Mouse (Mus musculus): ENCODE results near the gene Fxyd3. TPM values are rescaled to one million over a fixed set of nuclear protein-coding genes. Genes with fewer than 3 reads are reported as not detected.
A peak's percentile ranks its signal among the peaks of the same experiment; 100 is the strongest.

The Fxyd3 gene
- polyA plus RNA-seq, 1 experiment from 2014 or later = 383 TPM

- ATAC-seq (ENCODE audit: insufficient read depth, low FRiP score, low read depth) = peak; percentile 89
- H3K4me1 ChIP-seq = 0 out of 2 replicates have a peak, but pooled peaks cover 4% of the 10 kb centered on the region
- H3K36me3 ChIP-seq = no peaks in the 10 kb centered on the region
- H3K4me2 ChIP-seq = peak overlapping the region; percentile 42
- no peak overlapping the region for H3K27ac ChIP-seq
- WGBS = 37% methylated on average over 18 of the region's 20 CpGs
- H3K9me3 ChIP-seq = no peaks in the 10 kb centered on the region
- H3K4me3 ChIP-seq (replicated peaks) = peak overlapping the region; percentile 15
- no peak overlapping the region for H3K9ac ChIP-seq
- no peaks in the 10 kb centered on the region for H3K27me3 ChIP-seq (replicated peaks)
Measured at GRCm38 (mm10) chr7:31097583-31098248, 21.2 kb upstream of the Fxyd3 start.

GRCm38 (mm10) chr7:31096892-31097564 lies 20.5 kb upstream of the Fxyd3 start:
- H3K27ac ChIP-seq = no peak overlapping the region
- no peak overlapping the region for H3K4me2 ChIP-seq
- ATAC-seq (ENCODE audit: insufficient read depth, low FRiP score, low read depth) = no peak
- H3K36me3 ChIP-seq = no peaks in the 10 kb centered on the region
- H3K4me3 ChIP-seq (replicated peaks) = no peak overlapping the region
- H3K27me3 ChIP-seq (replicated peaks) = no peaks in the 10 kb centered on the region
- WGBS = 72% methylated on average over 9 of the region's 9 CpGs
- H3K9ac ChIP-seq = no peak overlapping the region
- H3K9me3 ChIP-seq = no peaks in the 10 kb centered on the region
- H3K4me1 ChIP-seq = 0 out of 2 replicates have a peak, but pooled peaks cover 4% of the 10 kb centered on the region

GRCm38 (mm10) chr7:31094774-31095501 lies 18.4 kb upstream of the Fxyd3 start:
- WGBS = 24% methylated on average over 12 of the region's 12 CpGs
- 0 out of 2 replicates have a peak, but pooled peaks cover 4% of the 10 kb centered on the region for H3K4me1 ChIP-seq
- no peak overlapping the region for H3K9ac ChIP-seq
- no peaks in the 10 kb centered on the region for H3K36me3 ChIP-seq
- no peaks in the 10 kb centered on the region for H3K9me3 ChIP-seq
- ATAC-seq (ENCODE audit: insufficient read depth, low FRiP score, low read depth) = no peak
- H3K27me3 ChIP-seq (replicated peaks) = no peaks in the 10 kb centered on the region
- no peak overlapping the region for H3K27ac ChIP-seq
- no peak overlapping the region for H3K4me3 ChIP-seq (replicated peaks)
- H3K4me2 ChIP-seq = no peak overlapping the region

- no peaks in the 10 kb centered on the region for H3K36me3 ChIP-seq
- no peak for ATAC-seq (ENCODE audit: insufficient read depth, low FRiP score, low read depth)
- H3K27me3 ChIP-seq (replicated peaks) = no peaks in the 10 kb centered on the region
- H3K9ac ChIP-seq = no peak overlapping the region
- H3K4me1 ChIP-seq = peaks cover 3% of the 10 kb centered on the region
- no peak overlapping the region for H3K4me2 ChIP-seq
- WGBS = 63% methylated on average over 2 of the region's 2 CpGs
- H3K4me3 ChIP-seq (replicated peaks) = no peak overlapping the region
- no peak overlapping the region for H3K27ac ChIP-seq
- no peaks in the 10 kb centered on the region for H3K9me3 ChIP-seq
Measured at GRCm38 (mm10) chr7:31089721-31090120, 13.2 kb upstream of the Fxyd3 start.

GRCm38 (mm10) chr7:31088206-31088605 lies 11.7 kb upstream of the Fxyd3 start:
- Histone ChIP-seq H3K9ac (no peak overlapping the region), H3K9me3 (no peaks in the 10 kb centered on the region), H3K4me2 (no peak overlapping the region), H3K36me3 (no peaks in the 10 kb centered on the region), H3K4me3 (replicated peaks) (no peak overlapping the region), H3K27ac (no peak overlapping the region), H3K4me1 (peaks cover 12% of the 10 kb centered on the region), H3K27me3 (replicated peaks) (no peaks in the 10 kb centered on the region)
- no peak for ATAC-seq (ENCODE audit: insufficient read depth, low FRiP score, low read depth)
- 70% methylated on average over 3 of the region's 3 CpGs for WGBS

DNA sequence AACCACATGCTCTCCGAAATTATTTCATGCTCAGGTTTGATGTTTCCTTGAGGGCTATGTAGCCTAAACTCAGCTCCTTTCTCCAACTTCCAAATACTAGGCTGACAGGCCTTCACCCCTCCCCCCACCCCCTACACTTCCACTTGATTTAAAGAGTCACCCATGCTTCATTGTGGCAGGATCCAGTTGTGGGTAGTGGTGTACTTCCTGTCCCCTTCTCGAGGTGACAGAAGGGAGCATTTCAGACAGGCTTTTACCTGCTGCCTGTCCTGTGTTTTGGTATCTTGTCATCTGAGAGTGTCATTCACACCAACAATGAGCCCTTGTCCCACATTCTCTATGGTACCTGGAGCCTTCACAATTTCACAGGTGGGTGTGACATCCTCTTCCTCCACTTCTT lies 10.8 kb upstream of the Fxyd3 start:
- Histone ChIP-seq H3K9ac (no peak overlapping the region), H3K4me2 (no peak overlapping the region), H3K36me3 (no peaks in the 10 kb centered on the region), H3K27ac (no peak overlapping the region), H3K27me3 (replicated peaks) (no peaks in the 10 kb centered on the region), H3K4me3 (replicated peaks) (no peak overlapping the region), H3K4me1 (peaks cover 17% of the 10 kb centered on the region), H3K9me3 (no peaks in the 10 kb centered on the region)
- 56% methylated on average over 2 of the region's 2 CpGs for WGBS
- no peak for ATAC-seq (ENCODE audit: insufficient read depth, low FRiP score, low read depth)

DNA sequence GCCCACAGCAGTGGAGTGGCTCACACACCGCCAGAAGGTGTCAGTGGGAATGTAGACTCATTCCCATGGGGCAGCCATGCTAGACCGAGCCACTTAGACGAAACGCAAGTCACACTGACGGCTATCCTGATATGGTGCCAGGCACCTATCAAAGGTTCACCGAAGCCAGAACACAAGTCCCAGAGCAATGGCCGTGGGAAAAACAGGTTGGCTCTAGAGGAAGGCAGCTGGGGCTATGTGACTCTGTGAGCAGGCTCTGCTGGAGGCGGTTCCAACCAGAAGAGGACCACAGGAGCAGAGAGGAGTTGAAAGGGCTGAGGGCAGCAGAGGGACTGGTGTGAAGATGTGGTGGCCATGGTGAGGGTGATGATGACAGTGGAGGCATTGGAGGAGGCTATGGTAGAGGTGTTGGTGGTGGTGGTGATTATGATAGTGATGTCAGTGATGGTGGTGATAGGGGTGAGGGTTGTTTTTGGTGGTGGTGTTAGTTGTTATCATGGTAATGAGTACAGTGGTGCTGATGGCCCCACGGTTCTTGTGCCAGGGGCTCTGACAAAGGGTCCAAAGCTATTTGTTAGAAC lies 9.8 kb upstream of the Fxyd3 start:
- WGBS = 87% methylated on average over 9 of the region's 9 CpGs
- Histone ChIP-seq H3K27ac (peak overlapping the region; percentile 49; the same call in 1 of the 2 replicates), H3K9ac (no peak overlapping the region), H3K4me1 (peaks cover 17% of the 10 kb centered on the region), H3K4me2 (no peak overlapping the region), H3K27me3 (replicated peaks) (no peaks in the 10 kb centered on the region), H3K4me3 (replicated peaks) (no peak overlapping the region), H3K36me3 (no peaks in the 10 kb centered on the region), H3K9me3 (no peaks in the 10 kb centered on the region)
- ATAC-seq (ENCODE audit: insufficient read depth, low FRiP score, low read depth) = no peak

- 54% methylated on average over 3 of the region's 3 CpGs for whole genome bisulfite sequencing
- H3K4me2 ChIP-seq = no peak overlapping the region
- H3K27ac ChIP-seq = peak overlapping the region; percentile 49
- no peaks in the 10 kb centered on the region for H3K9me3 ChIP-seq
- no peaks in the 10 kb centered on the region for H3K27me3 ChIP-seq (replicated peaks)
- peaks cover 17% of the 10 kb centered on the region for H3K4me1 ChIP-seq
- no peak overlapping the region for H3K4me3 ChIP-seq (replicated peaks)
- no peaks in the 10 kb centered on the region for H3K36me3 ChIP-seq
- peak; percentile 78 for ATAC-seq (ENCODE audit: insufficient read depth, low FRiP score, low read depth)
- no peak overlapping the region for H3K9ac ChIP-seq
Measured at GRCm38 (mm10) chr7:31085171-31085570, 8.7 kb upstream of the Fxyd3 start.

DNA sequence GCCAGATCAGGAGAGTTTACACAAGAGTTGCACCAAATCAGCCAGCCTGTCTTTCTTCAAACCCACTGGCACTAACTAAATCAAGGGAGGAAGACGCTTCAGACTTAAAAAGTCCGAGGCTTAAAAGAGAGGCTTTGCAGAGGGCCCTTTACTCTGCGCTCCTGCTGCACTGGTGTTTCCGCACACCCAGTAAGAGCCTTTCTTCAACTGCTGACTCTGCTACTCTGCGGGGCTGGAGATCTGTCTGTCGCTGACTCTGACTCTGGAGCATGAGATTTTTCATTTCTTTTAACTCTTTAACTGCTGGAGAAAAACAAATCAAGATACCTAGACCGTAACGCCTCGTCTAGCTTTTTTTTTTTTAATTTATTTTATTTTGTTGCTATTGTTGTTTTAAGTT lies 7.6 kb upstream of the Fxyd3 start:
- ATAC-seq (ENCODE audit: insufficient read depth, low FRiP score, low read depth) = no peak
- no peaks in the 10 kb centered on the region for H3K9me3 ChIP-seq
- H3K4me3 ChIP-seq (replicated peaks) = no peak overlapping the region
- peak overlapping the region; percentile 63; the same call in 1 of the 2 replicates for H3K27ac ChIP-seq
- no peak overlapping the region for H3K9ac ChIP-seq
- WGBS = 39% methylated on average over 9 of the region's 9 CpGs
- H3K4me1 ChIP-seq = peaks cover 17% of the 10 kb centered on the region
- no peaks in the 10 kb centered on the region for H3K27me3 ChIP-seq (replicated peaks)
- H3K4me2 ChIP-seq = no peak overlapping the region
- no peaks in the 10 kb centered on the region for H3K36me3 ChIP-seq

GRCm38 (mm10) chr7:31082831-31083588 lies 6.5 kb upstream of the Fxyd3 start:
- Histone ChIP-seq H3K9me3 (no peaks in the 10 kb centered on the region), H3K27ac (peak overlapping the region; percentile 35; the same call in 1 of the 2 replicates), H3K4me2 (no peak overlapping the region), H3K4me1 (peaks cover 17% of the 10 kb centered on the region), H3K36me3 (no peaks in the 10 kb centered on the region), H3K27me3 (replicated peaks) (no peaks in the 10 kb centered on the region), H3K4me3 (replicated peaks) (no peak overlapping the region), H3K9ac (no peak overlapping the region)
- ATAC-seq (ENCODE audit: insufficient read depth, low FRiP score, low read depth) = no peak
- WGBS = 64% methylated on average over 14 of the region's 14 CpGs

DNA sequence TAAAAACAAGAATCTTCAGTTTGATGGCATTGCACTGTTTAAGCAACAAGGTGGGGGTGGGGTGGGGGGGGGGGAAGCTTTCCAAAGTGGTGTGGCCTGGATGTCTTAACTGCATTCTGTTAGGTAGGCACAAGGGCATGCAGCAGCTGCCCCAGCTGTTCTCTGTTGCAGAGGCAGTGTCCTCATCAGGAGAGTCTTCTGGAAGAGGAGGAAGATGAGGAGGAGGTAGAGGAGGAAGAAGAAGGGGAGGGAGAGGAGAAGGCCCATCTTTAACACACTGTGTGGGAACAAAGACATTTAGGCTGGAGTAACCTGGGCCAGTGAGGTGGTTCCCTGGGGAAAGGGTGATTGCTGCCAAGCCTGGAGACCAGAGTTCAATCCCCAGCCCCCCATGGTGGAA lies 5.6 kb upstream of the Fxyd3 start:
- ATAC-seq (ENCODE audit: insufficient read depth, low FRiP score, low read depth) = no peak
- no peaks in the 10 kb centered on the region for H3K27me3 ChIP-seq (replicated peaks)
- H3K9me3 ChIP-seq = no peaks in the 10 kb centered on the region
- no peak overlapping the region for H3K4me2 ChIP-seq
- H3K27ac ChIP-seq = no peak overlapping the region
- peaks cover 17% of the 10 kb centered on the region for H3K4me1 ChIP-seq
- H3K4me3 ChIP-seq (replicated peaks) = no peak overlapping the region
- no peak overlapping the region for H3K9ac ChIP-seq
- H3K36me3 ChIP-seq = no peaks in the 10 kb centered on the region
